Mouse (Mus musculus) left cerebral cortex, adult 8-10 months (tissue): Measurements from ENCODE around the gene Serpinb9. TPM values are rescaled to one million over a fixed set of nuclear protein-coding genes. Genes with fewer than 3 reads are reported as not detected.

Experiments used
- total RNA-seq, 4 experiments: library from RNA; stranded (reverse); gene quantifications; 2 replicates each; pipeline ENCODE4 v1.2.4; 2022

Gene Serpinb9
- total RNA-seq, 4 experiments from 2014 or later, result 4.7 to 6.2 (median 5.7) TPM

Other genes with a start within 250 kb of the Serpinb9 start
- gene Mylk4, start 219.3 kb upstream of the Serpinb9 start, total RNA-seq, result under 1 TPM; 0.33 to 0.89 (median 0.80) TPM
- gene Wrnip1, start 201.2 kb upstream of the Serpinb9 start, total RNA-seq, result 10 to 100 TPM; 53.1 to 65.3 (median 59.2) TPM
- not detected for gene D930007J09Rik, start 200.4 kb upstream of the Serpinb9 start, total RNA-seq
- 10 to 100 TPM in 1 of 4 experiments, 1 to 10 TPM in 3; 6.4 to 10.4 (median 7.5) TPM for gene Serpinb1a, start 152.1 kb upstream of the Serpinb9 start, total RNA-seq
- not detected for gene Serpinb1c, start 105.0 kb upstream of the Serpinb9 start, total RNA-seq
- 1 to 10 TPM; 1.2 to 1.6 (median 1.3) TPM for gene Serpinb6b, start 38.0 kb upstream of the Serpinb9 start, total RNA-seq
- not detected for gene Serpinb9b, start 24.2 kb downstream of the Serpinb9 start, total RNA-seq
- gene Serpinb1b, start 75.3 kb downstream of the Serpinb9 start, total RNA-seq, result 1 to 10 TPM; 1.5 to 2.4 (median 1.7) TPM
- not detected for gene Serpinb9c, start 156.5 kb downstream of the Serpinb9 start, total RNA-seq
- not detected for gene Serpinb9d, start 189.7 kb downstream of the Serpinb9 start, total RNA-seq
- gene Serpinb9e, start 246.4 kb downstream of the Serpinb9 start, total RNA-seq, result not detected